In genomic region chr11:101282896-101283295, GRCm38 (mm10) we compare ENCODE assay signal across 12 mouse cellular contexts.
"Had no signal": no experiment of that assay in that cellular context is flagged by ENCODE, and none has a peak within 500 bp of the region (broad histone marks: within the 10 kb centered on the region; RNA-seq: fewer than 3 reads in every experiment).

No protein-coding gene starts in this region.

- H3K27me3 ChIP-seq: intestine, embryonic 15.5 days; neural tube, embryonic 12.5 days; stomach, embryonic 15.5 days had no signal

- H3K4me2 ChIP-seq: intestine, embryonic 15.5 days; liver, embryonic 11.5 days; liver, embryonic 15.5 days; midbrain, embryonic 13.5 days; neural tube, embryonic 12.5 days; stomach, embryonic 15.5 days had no signal

- H3K9ac ChIP-seq: intestine, embryonic 15.5 days; liver, embryonic 15.5 days; midbrain, embryonic 13.5 days; neural tube, embryonic 12.5 days; stomach, embryonic 15.5 days had no signal

- H3K9me3 ChIP-seq: intestine, embryonic 15.5 days; liver, embryonic 15.5 days; midbrain, embryonic 13.5 days; neural tube, embryonic 12.5 days; stomach, embryonic 15.5 days had no signal

- DNase-seq: lung, adult 2 months; lung, postnatal 36 days; right cerebral cortex, postnatal 14 days; thymus, adult 2 months; thymus, postnatal 36 days had no signal

- H3K27ac ChIP-seq: intestine, embryonic 15.5 days; liver, embryonic 15.5 days; midbrain, embryonic 13.5 days; neural tube, embryonic 12.5 days; stomach, embryonic 15.5 days had no signal

- H3K36me3 ChIP-seq: intestine, embryonic 15.5 days; stomach, embryonic 15.5 days had no signal

- ATAC-seq: intestine, embryonic 15.5 days; lung, postnatal 0 days; midbrain, embryonic 13.5 days had no signal

- H3K4me3 ChIP-seq: intestine, embryonic 15.5 days; liver, embryonic 15.5 days; midbrain, embryonic 13.5 days; neural tube, embryonic 12.5 days; stomach, embryonic 15.5 days had no signal
